8 mouse cellular contexts compared by ENCODE assay signal in the genomic region with DNA sequence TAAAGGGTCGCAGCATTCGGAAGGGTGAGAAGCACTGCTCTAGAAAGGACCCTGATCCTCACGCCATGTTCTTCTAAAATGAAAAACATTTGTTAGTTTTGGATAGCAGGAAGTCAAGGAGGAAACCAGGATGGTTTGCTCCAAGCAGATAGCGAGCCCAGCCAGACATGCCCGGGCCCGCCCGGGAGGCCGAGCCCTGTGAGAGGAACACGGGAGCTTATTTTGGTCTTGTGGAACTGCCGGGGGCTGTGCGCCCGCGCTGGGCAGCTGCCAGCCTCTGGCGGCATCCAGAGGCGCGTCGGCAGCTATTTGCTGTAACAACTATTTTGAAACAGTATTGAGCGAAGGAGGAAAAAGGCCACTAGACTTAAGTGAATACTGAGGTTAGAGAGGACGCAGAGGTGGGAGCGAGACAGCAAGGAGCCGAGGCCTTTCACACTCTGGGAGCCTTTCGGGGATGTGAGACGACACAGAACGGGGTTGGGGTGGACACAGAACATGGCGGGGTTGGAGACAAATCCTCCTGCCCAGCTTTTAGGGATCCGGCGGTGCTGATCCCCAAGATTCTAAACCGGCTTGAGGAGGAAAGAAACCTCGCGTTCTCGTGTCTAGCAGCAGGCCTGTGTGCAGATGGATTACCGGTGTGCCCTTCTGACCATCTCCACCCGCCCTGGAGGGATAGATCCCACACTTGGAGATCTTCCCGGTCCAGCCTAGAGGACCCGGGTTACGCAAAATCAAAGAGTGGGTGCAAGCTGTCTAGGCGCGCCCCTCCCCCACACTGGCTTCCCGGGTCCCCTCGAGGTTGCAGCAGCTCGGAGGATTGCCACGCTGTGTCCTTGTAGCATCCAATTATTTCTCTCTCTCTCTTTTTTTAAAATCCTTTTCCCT. TPM values are rescaled to one million over a fixed set of nuclear protein-coding genes. Genes with fewer than 3 reads are reported as not detected.
DNase-seq lines count a peak whose midpoint lies in the region; ATAC-seq and TF ChIP-seq lines count a peak whose summit lies in the region.

No protein-coding gene starts in this region.

- H3K4me2 ChIP-seq in limb, embryonic 14.5 days (replicated peaks; ENCODE audit: low read depth, low read length, severe bottlenecking): peak overlapping the region; percentile 91
- H3K4me2 ChIP-seq in midbrain, postnatal 0 days (ENCODE audit: low read depth, low read length, poor library complexity, severe bottlenecking): peak overlapping the region; percentile 78

- DNase-seq in left cerebral cortex, adult 18-20 months (ENCODE audit: low spot score in 2 of 2): peak; percentile 67 to 71
- no peak for DNase-seq in left cerebral cortex, adult 11 months (ENCODE audit: low spot score)
- DNase-seq in heart, adult 11 months: peak; percentile 99
- DNase-seq in kidney, adult 11 months: peak; percentile 88
- DNase-seq in limb, embryonic 14.5 days (ENCODE audit: low spot score): peak; percentile 59
- peak; percentile 60 for DNase-seq in midbrain, postnatal 0 days (ENCODE audit: low spot score)
- DNase-seq in thymus, postnatal 25 days: peak; percentile 34

- peak overlapping the region; percentile 97 for H3K27ac ChIP-seq in cortical plate, adult 2 months (ENCODE audit: insufficient read depth, low read length)
- H3K27ac ChIP-seq in limb, embryonic 14.5 days (replicated peaks; ENCODE audit: low read depth, low read length): peak overlapping the region; percentile 84
- peak overlapping the region; percentile 99 for H3K27ac ChIP-seq in midbrain, postnatal 0 days (ENCODE audit: low read depth, low read length)

- no peak for ATAC-seq in limb, embryonic 14.5 days (ENCODE audit: low FRiP score, low read depth)
- no peak for ATAC-seq in midbrain, postnatal 0 days (ENCODE audit: low FRiP score)

- peak overlapping the region; percentile 94 for H3K9ac ChIP-seq in limb, embryonic 14.5 days (ENCODE audit: low read depth, low read length, severe bottlenecking)
- peak overlapping the region; percentile 100 for H3K9ac ChIP-seq in midbrain, postnatal 0 days (replicated peaks; ENCODE audit: low read length, poor library complexity, severe bottlenecking)

- H3K4me3 ChIP-seq in cortical plate, adult 2 months (ENCODE audit: insufficient read depth, low read length): peak overlapping the region; percentile 90
- peak overlapping the region; percentile 83 for H3K4me3 ChIP-seq in limb, embryonic 14.5 days (replicated peaks; ENCODE audit: low read length)
- peak overlapping the region; percentile 97 for H3K4me3 ChIP-seq in midbrain, postnatal 0 days (ENCODE audit: low read depth, low read length)

- H3K36me3 ChIP-seq in limb, embryonic 14.5 days (ENCODE audit: control insufficient read depth, insufficient read depth, low read length): peaks cover 6% of the 10 kb centered on the region; the same call in 1 of the 2 replicates
- no peaks in the 10 kb centered on the region for H3K36me3 ChIP-seq in midbrain, postnatal 0 days (ENCODE audit: insufficient read depth, low read length)

- no peak for TF ChIP-seq POLR2A in cortical plate, adult 2 months (IDR thresholded peaks at IDR 0.05; ENCODE audit: extremely low read depth, insufficient read depth, low read length)
- TF ChIP-seq POLR2A in limb, embryonic 14.5 days (IDR thresholded peaks at IDR 0.05; ENCODE audit: borderline replicate concordance, extremely low read depth, insufficient read depth, insufficient read length): no peak

- H3K9me3 ChIP-seq in limb, embryonic 14.5 days (ENCODE audit: control insufficient read depth, low read length): no peaks in the 10 kb centered on the region
- no peaks in the 10 kb centered on the region for H3K9me3 ChIP-seq in midbrain, postnatal 0 days (ENCODE audit: low read length)

- TF ChIP-seq CTCF in cortical plate, adult 2 months (IDR thresholded peaks at IDR 0.05; ENCODE audit: extremely low read depth, insufficient read depth, low read length): no peak
- TF ChIP-seq CTCF in midbrain, postnatal 0 days (IDR thresholded peaks at IDR 0.05): no peak

- peaks cover 3% of the 10 kb centered on the region for H3K4me1 ChIP-seq in cortical plate, adult 2 months (ENCODE audit: control insufficient read depth, insufficient read depth, low read length)
- peaks cover 55% of the 10 kb centered on the region for H3K4me1 ChIP-seq in limb, embryonic 14.5 days (ENCODE audit: control insufficient read depth, insufficient read depth, low read length)
- H3K4me1 ChIP-seq in midbrain, postnatal 0 days (ENCODE audit: insufficient read depth, low read length): peaks cover 45% of the 10 kb centered on the region

- 2% methylated on average over 40 of the region's 42 CpGs for WGBS in limb, embryonic 14.5 days
- 1% methylated on average over 42 of the region's 42 CpGs for WGBS in midbrain, postnatal 0 days

- no peaks in the 10 kb centered on the region for H3K27me3 ChIP-seq in limb, embryonic 14.5 days (ENCODE audit: control insufficient read depth, insufficient read depth, low read length)
- H3K27me3 ChIP-seq in midbrain, postnatal 0 days (ENCODE audit: insufficient read depth, low read length): no peaks in the 10 kb centered on the region

RNA-seq across cellular contexts. Expression of a gene that starts 2.6 kb away (rescaled TPM):
- 10 to 100 TPM; 18.8 to 19.0 TPM for total RNA-seq in left cerebral cortex, adult 18-20 months (2021)
- 10.1 and 10.2 TPM in 2 replicates for polyA plus RNA-seq in cortical plate, adult 2 months (2012; rRNA removed)
- polyA plus RNA-seq in limb, embryonic 14.5 days (2012; rRNA removed): 22.9 and 28.3 TPM in 2 replicates
- 14.0 and 14.9 TPM in 2 replicates for polyA plus RNA-seq in limb, embryonic 14.5 days (2014; fragmentation: Nextera tagmentation; extraction: Ambion mirVana)
- total RNA-seq in midbrain, postnatal 0 days (2014; rRNA removed): 39.9 and 49.8 TPM in 2 replicates
- polyA plus RNA-seq in midbrain, postnatal 0 days (2015; fragmentation: Nextera tagmentation; extraction: Ambion mirVana): 5.9 and 9.5 TPM in 2 replicates
